Mouse (Mus musculus) midbrain, embryonic 15.5 days (tissue): ENCODE measurements around the gene Ssc4d. TPM values are rescaled to one million over a fixed set of nuclear protein-coding genes. Genes with fewer than 3 reads are reported as not detected.

ENCODE experiments used
- ATAC-seq: fragments of 200-750 bp; cut with Nextera tagmentation; replicated peaks from 2 replicates; pipeline ENCODE4 v1.8.0; 2017; ENCODE audit warnings: moderate TSS enrichment
- H3K27ac ChIP-seq: fragments of 300-500 bp; sonication (generic); 2 replicates; pipeline ENCODE4 v1.5.1; 2015; ENCODE audit warnings: mild to moderate bottlenecking, inconsistent platforms
- H3K27me3 ChIP-seq: fragments of 300-500 bp; sonication (generic); replicated peaks from 2 replicates; pipeline ENCODE4 v1.6.1; 2015; ENCODE audit warnings: inconsistent platforms
- H3K36me3 ChIP-seq: fragments of 300-500 bp; sonication (generic); replicated peaks from 2 replicates; pipeline ENCODE4 v1.6.1; 2015; ENCODE audit warnings: inconsistent platforms
- H3K4me1 ChIP-seq: fragments of 300-500 bp; sonication (generic); 2 replicates; pipeline ENCODE4 v1.6.1; 2015; ENCODE audit warnings: inconsistent platforms
- H3K4me2 ChIP-seq: fragments of 300-500 bp; sonication (generic); 2 replicates; pipeline ENCODE4 v1.6.1; 2015; ENCODE audit warnings: inconsistent platforms, mild to moderate bottlenecking, moderate library complexity
- H3K4me3 ChIP-seq: fragments of 300-500 bp; sonication (generic); 2 replicates; pipeline ENCODE4 v1.5.1; 2015; ENCODE audit warnings: mild to moderate bottlenecking, inconsistent platforms
- H3K9ac ChIP-seq: fragments of 300-500 bp; sonication (generic); 2 replicates; pipeline ENCODE4 v1.6.1; 2015; ENCODE audit warnings: mild to moderate bottlenecking, inconsistent platforms
- H3K9me3 ChIP-seq: fragments of 300-500 bp; sonication (generic); 2 replicates; pipeline ENCODE4 v1.6.1; 2016; ENCODE audit warnings: inconsistent platforms
- WGBS: fragments of 180-500 bp; shearing (Covaris S2); methylation state at CpG from one replicate; pipeline ENCODE4 v1.1.7; 2015; ENCODE audit warnings: mixed read lengths; 5-methylcytosine and 5-hydroxymethylcytosine counted together
- polyA plus RNA-seq: library from polyadenylated mRNA; unstranded; fragments of >200 nt; fragmentation: Nextera tagmentation; extraction: Ambion mirVana; gene quantifications from 2 replicates; pipeline ENCODE4 v1.2.1, GENCODE M21; 2015

Gene Ssc4d
- polyA plus RNA-seq, 1 experiment from 2014 or later, result 2.2 TPM

DNA sequence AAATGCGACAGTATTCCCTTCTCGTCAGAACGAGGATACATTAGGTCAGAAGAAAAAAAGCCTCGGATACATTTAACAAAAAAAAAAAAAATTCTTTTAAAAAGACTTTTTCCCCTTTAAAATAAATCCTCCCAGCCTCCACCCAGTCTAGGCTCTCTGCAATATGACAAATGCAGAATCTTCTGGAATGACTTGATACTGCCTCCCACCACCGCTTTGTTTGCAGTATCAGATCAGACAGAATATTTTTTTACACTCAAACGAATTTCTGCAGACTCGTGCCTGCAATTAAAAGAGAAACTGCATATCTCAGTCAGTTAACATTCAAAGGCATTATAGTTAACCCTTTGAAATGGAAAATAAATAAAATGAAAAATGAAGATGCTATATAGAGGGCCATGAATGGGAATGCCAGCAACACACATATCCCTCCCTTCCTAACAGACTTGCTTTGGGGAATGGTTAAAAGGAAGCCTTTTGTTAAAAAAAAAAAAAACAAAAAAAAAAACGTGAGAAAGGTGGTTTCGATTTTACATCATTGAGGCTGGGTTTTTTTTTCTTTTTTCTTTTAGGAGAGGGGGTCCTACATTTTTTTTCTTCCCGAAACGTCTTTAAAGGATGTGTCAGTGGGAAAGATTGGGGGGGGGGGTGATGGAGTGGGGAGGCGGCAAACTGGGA is 41.0 kb downstream of the Ssc4d start:
- ATAC-seq, result no peak
- Histone ChIP-seq H3K4me2 (peak overlapping the region; percentile 60), H3K4me3 (peak overlapping the region; percentile 76), H3K9ac (peak overlapping the region; percentile 75), H3K4me1 (peaks cover 40% of the 10 kb centered on the region), H3K27me3 (no peaks in the 10 kb centered on the region), H3K36me3 (peaks cover 16% of the 10 kb centered on the region; the same call in 1 of the 2 replicates), H3K9me3 (no peaks in the 10 kb centered on the region), H3K27ac (peak overlapping the region; percentile 97)
- 4% methylated on average over 12 of the region's 12 CpGs for WGBS

DNA sequence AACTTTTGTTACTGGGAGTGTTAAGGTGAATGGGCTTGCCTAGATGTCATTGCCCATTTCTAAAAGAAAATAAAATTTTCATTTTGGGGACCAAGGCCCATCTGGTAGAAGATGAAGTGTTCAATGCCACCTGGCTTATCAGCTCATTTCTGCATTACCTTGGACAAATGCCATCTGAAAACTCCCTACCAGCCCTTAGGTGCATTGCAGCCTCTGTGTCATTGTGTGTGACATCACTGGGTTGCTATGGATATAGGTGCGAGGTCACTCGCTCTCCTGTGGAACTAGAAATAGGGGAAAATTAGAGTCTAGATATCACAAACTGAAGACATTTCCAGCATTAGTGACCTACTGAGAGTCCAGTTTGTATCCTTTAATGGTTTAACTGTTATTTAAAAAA is 42.0 kb downstream of the Ssc4d start:
- no peaks in the 10 kb centered on the region for H3K9me3 ChIP-seq
- no peak for ATAC-seq
- 54% methylated on average over 2 of the region's 2 CpGs for WGBS
- peak overlapping the region; percentile 30; the same call in 1 of the 2 replicates for H3K9ac ChIP-seq
- peak overlapping the region; percentile 76 for H3K4me3 ChIP-seq
- H3K4me2 ChIP-seq, result peak overlapping the region; percentile 60
- H3K27me3 ChIP-seq, result no peaks in the 10 kb centered on the region
- H3K4me1 ChIP-seq, result peaks cover 48% of the 10 kb centered on the region
- H3K36me3 ChIP-seq, result peaks cover 16% of the 10 kb centered on the region; the same call in 1 of the 2 replicates
- no peak overlapping the region for H3K27ac ChIP-seq

DNA sequence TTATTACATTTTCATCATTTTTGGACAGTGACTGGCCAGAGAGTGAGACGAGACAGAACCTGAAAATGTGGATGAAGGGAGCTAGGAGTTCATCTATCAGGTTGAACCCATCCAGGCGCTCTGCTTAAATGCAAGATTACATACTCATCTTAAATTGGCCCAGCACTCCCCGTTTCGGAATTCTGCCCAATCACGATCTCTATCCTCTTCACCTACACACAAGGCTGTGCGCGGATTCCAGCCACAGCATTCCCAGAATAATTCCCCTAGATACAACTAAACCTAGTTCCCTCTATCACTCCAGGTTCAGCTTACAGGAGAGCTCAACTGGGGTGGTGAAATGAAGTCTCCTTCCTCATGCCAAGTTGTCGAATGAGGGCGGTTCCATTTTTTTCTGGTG is 42.8 kb downstream of the Ssc4d start:
- H3K4me2 ChIP-seq, result peak overlapping the region; percentile 60
- H3K9ac ChIP-seq, result 0 out of 2 replicates have a peak overlapping the region, but pooled peaks have one; percentile 3
- no peak overlapping the region for H3K27ac ChIP-seq
- no peak for ATAC-seq
- WGBS, result 91% methylated on average over 9 of the region's 9 CpGs
- no peaks in the 10 kb centered on the region for H3K27me3 ChIP-seq
- H3K4me3 ChIP-seq, result peak overlapping the region; percentile 76; the same call in 1 of the 2 replicates
- peaks cover 56% of the 10 kb centered on the region for H3K4me1 ChIP-seq
- H3K9me3 ChIP-seq, result no peaks in the 10 kb centered on the region
- H3K36me3 ChIP-seq, result peaks cover 16% of the 10 kb centered on the region; the same call in 1 of the 2 replicates

DNA sequence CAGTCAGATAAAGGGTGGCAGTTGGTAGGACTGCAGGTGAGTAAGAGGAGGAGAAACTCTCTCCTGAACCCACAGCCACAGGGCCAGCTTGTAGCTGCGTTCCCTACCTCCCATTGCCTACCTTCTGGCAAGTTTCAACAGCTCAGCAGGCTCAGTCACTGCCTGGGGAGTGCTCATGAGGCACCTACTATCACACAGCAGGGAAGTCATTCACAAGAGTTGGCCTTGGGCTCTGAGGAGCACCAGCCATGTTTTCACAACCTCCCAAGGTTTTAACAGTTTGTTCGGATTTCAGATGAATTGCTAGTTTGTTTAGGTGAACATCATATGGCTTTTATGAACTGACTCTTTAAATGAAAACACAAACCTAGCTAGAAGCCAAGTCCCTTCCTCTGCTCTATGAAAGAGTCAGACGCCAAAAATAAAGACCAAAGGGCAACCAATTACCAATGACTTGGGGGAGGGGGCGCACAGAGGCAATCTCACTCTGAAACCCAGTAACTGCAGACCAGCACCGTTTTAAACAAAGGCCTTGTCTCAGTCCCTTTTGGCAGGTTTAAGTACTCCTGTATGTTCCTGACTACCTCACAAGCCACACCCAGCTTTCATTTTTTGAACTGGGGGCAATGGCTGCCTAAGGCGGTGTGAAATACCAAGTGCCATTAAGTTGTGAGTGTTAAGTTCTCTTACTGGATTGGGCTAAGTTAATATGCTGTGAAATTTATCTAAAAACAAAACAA is 44.5 kb downstream of the Ssc4d start:
- H3K4me1 ChIP-seq, result peaks cover 62% of the 10 kb centered on the region
- no peak overlapping the region for H3K27ac ChIP-seq
- no peaks in the 10 kb centered on the region for H3K9me3 ChIP-seq
- 80% methylated on average over 6 of the region's 6 CpGs for WGBS
- no peaks in the 10 kb centered on the region for H3K27me3 ChIP-seq
- no peak overlapping the region for H3K9ac ChIP-seq
- no peak for ATAC-seq
- peaks cover 16% of the 10 kb centered on the region; the same call in 1 of the 2 replicates for H3K36me3 ChIP-seq
- no peak overlapping the region for H3K4me3 ChIP-seq
- no peak overlapping the region for H3K4me2 ChIP-seq

DNA sequence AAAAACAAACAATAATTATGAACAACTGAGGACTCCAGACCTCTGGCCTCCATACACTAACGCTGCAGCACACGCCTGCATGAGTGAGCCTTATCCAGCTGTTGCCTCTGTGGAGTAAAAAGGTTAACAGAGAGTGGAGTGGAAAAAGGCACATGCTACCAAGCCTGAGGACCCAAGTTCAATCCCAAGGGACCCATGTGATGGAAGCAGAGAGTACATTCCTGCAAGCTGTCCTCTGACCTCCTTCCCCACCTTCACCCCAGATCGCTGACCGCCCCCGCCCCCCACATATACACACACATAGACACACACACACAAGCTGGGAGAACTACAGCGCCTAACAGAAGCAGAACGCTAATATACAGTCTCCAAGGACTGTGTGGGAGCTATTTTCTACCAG is 50.4 kb downstream of the Ssc4d start:
- Histone ChIP-seq H3K4me3 (no peak overlapping the region), H3K9ac (no peak overlapping the region), H3K9me3 (no peaks in the 10 kb centered on the region), H3K4me1 (peaks cover 25% of the 10 kb centered on the region), H3K4me2 (no peak overlapping the region), H3K27ac (no peak overlapping the region), H3K36me3 (peaks cover 14% of the 10 kb centered on the region), H3K27me3 (no peaks in the 10 kb centered on the region)
- no peak for ATAC-seq
- 90% methylated on average over 7 of the region's 7 CpGs for WGBS

DNA sequence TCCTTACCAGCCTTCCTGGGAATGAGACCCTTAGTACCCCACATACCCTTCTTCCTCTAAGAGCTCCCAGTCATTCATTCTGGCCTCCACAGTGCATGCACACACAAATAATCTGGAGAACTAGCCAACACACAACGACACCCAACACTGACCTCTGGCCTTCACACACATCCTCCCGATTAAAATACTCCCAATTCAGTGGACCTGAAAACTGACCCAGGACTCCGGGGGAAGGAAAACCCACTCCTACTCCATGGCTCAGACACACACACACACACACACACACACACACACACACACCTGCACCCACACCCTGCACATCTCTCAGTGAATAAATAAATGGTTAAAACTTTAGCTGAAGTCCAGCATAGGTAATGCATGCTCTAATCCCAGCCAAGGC is 54.4 kb downstream of the Ssc4d start:
- Histone ChIP-seq H3K36me3 (peaks cover 18% of the 10 kb centered on the region), H3K27me3 (no peaks in the 10 kb centered on the region), H3K9ac (no peak overlapping the region), H3K4me2 (no peak overlapping the region), H3K4me1 (no peaks in the 10 kb centered on the region), H3K4me3 (no peak overlapping the region), H3K27ac (no peak overlapping the region), H3K9me3 (no peaks in the 10 kb centered on the region)
- WGBS, result 86% methylated on average over 3 of the region's 3 CpGs
- ATAC-seq, result no peak

DNA sequence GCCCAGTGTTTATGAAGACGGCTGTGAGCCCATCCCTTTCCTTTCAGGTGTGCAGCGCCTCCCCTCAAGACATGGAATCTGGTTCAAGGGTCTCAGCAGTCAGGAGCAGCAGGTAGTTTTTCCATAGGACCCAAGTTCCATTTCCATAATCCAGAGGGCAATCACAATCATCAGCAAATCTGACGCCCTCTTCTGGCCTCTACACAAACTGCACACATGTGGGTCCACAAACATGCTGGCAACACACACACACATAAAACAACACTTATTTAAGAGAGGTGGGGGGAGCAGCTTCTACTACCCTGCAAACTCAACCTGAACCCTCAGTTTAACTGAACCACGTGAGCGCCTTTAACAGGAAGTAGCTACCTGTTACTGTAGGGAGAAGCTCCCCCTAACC is 55.7 kb downstream of the Ssc4d start:
- no peak overlapping the region for H3K9ac ChIP-seq
- no peak overlapping the region for H3K27ac ChIP-seq
- no peaks in the 10 kb centered on the region for H3K9me3 ChIP-seq
- 0 out of 2 replicates have a peak, but pooled peaks cover 4% of the 10 kb centered on the region for H3K4me1 ChIP-seq
- H3K4me2 ChIP-seq, result no peak overlapping the region
- no peaks in the 10 kb centered on the region for H3K27me3 ChIP-seq
- no peak for ATAC-seq
- WGBS, result 94% methylated on average over 5 of the region's 5 CpGs
- peaks cover 18% of the 10 kb centered on the region for H3K36me3 ChIP-seq
- no peak overlapping the region for H3K4me3 ChIP-seq

DNA sequence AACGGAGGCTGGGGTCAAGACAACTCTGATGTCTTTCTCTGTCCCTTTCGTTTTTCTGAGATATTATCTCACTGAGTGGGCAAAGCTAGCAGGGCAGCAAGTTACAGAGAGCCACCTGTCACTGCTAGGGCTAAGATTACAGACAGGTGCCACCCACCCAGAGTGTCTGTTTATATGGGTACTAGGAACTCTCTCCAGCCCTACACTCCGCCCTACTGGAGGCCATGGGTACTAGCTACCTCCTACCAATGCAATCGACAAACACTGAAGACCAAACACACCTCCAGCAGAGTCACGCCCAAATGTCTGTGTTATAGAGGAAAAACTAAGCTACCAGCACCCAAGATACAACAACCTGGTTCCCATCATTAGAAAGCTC is 56.3 kb downstream of the Ssc4d start:
- H3K36me3 ChIP-seq, result peaks cover 18% of the 10 kb centered on the region
- 97% methylated on average over 5 of the region's 5 CpGs for WGBS
- ATAC-seq, result no peak

DNA sequence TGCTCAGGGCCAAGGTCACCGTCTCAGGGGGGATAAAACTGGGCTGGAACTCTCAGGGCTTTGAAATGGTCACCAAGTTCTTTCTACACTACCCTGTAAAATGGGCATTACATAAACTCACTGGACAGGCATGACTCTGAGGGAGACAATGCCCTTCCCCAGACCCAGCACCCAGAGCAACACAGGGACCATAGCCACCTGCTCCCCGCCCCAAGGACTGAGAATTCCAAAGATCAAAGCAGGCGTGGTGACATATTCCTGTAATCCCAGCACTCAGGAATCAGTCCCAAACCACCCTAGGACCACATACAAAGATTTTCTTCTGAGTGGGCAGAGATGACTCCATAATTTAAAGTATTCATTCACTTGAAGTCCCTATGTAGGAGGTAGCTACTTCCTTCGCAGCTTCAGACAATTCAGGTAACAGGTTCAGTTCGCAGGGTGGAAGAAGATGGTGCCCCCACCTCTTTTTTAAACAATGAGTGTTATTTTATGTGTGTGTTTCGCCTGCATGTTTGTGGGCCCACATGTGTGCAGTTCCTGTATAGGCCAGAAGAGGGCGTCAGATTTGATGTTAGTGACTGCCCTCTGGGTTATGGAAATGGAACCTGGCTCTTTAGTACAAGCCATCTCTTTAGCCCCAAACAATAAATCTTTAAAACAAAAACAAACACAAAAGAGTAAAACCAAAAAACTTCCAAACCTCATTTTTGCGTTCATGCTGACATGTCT is 56.8 kb downstream of the Ssc4d start:
- 92% methylated on average over 8 of the region's 8 CpGs for WGBS
- no peak for ATAC-seq
- Histone ChIP-seq H3K36me3 (peaks cover 18% of the 10 kb centered on the region), H3K9ac (no peak overlapping the region), H3K9me3 (no peaks in the 10 kb centered on the region), H3K4me1 (0 out of 2 replicates have a peak, but pooled peaks cover 4% of the 10 kb centered on the region), H3K27me3 (no peaks in the 10 kb centered on the region), H3K27ac (no peak overlapping the region), H3K4me3 (no peak overlapping the region), H3K4me2 (no peak overlapping the region)

More for the DNA sequence above, 56.3 kb downstream of the Ssc4d start:
- H3K9me3 ChIP-seq, result no peaks in the 10 kb centered on the region
- no peak overlapping the region for H3K4me2 ChIP-seq
- no peak overlapping the region for H3K9ac ChIP-seq
- H3K4me1 ChIP-seq, result 0 out of 2 replicates have a peak, but pooled peaks cover 4% of the 10 kb centered on the region
- no peak overlapping the region for H3K27ac ChIP-seq
- H3K4me3 ChIP-seq, result no peak overlapping the region
- no peaks in the 10 kb centered on the region for H3K27me3 ChIP-seq

DNA sequence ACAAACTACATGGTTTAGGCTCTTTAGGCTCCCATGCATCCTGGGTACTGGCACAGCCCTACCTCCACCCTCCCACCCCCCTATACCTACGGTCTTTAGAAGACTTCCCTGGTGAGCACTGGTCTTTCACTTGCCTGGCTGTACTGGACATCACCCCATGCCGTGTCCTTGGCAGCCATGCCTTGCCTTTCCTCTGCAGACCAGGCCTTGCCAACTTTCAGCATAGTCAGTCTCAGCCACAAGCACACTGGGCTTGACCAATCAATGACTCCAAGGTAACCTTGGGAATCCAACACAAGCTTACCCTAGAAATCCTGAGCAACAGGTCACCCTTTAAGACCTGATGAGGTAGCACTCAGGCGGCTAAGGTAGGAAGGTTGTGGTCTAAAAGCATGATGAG is 57.7 kb downstream of the Ssc4d start:
- ATAC-seq, result no peak
- H3K27me3 ChIP-seq, result no peaks in the 10 kb centered on the region
- 97% methylated on average over 3 of the region's 3 CpGs for WGBS
- H3K9me3 ChIP-seq, result no peaks in the 10 kb centered on the region
- H3K4me3 ChIP-seq, result no peak overlapping the region
- 0 out of 2 replicates have a peak, but pooled peaks cover 7% of the 10 kb centered on the region for H3K4me1 ChIP-seq
- H3K4me2 ChIP-seq, result no peak overlapping the region
- H3K9ac ChIP-seq, result no peak overlapping the region
- peaks cover 14% of the 10 kb centered on the region for H3K36me3 ChIP-seq
- H3K27ac ChIP-seq, result no peak overlapping the region

DNA sequence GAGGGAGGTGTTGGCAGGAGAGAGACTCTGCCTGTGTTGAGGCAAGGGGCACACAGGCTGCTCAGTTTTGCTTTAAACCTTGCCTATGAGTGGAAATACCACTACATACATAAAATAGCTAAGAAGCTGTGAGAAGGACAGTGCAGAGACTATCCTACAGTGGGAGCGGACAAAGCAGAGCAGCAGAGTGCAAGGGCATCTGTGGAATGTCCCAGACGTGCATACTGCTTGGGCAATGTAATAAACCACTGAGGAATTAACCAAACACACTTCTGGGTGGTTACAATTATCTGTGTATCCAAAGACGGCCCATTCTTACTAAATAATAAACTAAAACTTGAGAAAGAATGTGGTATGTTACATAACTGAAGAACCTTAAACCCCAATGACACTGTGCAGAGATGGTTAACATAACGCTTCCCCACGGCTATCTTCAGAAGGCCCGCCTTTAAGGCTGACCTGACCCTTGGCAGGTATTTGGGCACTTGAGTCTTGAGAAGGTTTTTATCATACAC is 58.2 kb downstream of the Ssc4d start:
- Histone ChIP-seq H3K4me2 (no peak overlapping the region), H3K27me3 (no peaks in the 10 kb centered on the region), H3K36me3 (peaks cover 14% of the 10 kb centered on the region), H3K9me3 (no peaks in the 10 kb centered on the region), H3K9ac (no peak overlapping the region), H3K4me1 (0 out of 2 replicates have a peak, but pooled peaks cover 7% of the 10 kb centered on the region), H3K27ac (no peak overlapping the region), H3K4me3 (no peak overlapping the region)
- no peak for ATAC-seq
- 95% methylated on average over 6 of the region's 6 CpGs for WGBS

DNA sequence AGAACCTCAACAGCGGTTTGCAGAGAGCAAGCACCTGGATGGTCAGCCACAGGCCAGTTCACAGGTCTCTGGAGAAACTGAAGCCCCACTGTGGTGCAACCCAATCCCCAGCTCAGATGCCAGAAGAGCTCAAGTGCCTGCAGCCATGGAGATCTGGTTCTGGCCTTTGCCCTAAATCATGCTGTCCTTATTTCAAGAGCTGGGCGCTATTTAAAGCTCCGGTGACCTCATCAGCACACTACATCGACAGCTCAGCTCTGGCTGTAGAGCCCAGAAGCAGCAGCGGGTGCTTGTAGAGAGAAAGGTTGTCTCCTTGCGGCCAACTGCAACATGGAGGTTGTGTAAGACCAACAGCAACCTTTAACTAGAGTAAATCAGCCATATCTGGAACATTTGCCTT is 60.2 kb downstream of the Ssc4d start:
- H3K4me2 ChIP-seq, result no peak overlapping the region
- no peak overlapping the region for H3K4me3 ChIP-seq
- H3K27me3 ChIP-seq, result no peaks in the 10 kb centered on the region
- H3K27ac ChIP-seq, result no peak overlapping the region
- ATAC-seq, result no peak
- peaks cover 32% of the 10 kb centered on the region for H3K36me3 ChIP-seq
- H3K4me1 ChIP-seq, result 0 out of 2 replicates have a peak, but pooled peaks cover 7% of the 10 kb centered on the region
- no peak overlapping the region for H3K9ac ChIP-seq
- 89% methylated on average over 6 of the region's 6 CpGs for WGBS
- no peaks in the 10 kb centered on the region for H3K9me3 ChIP-seq
